Mouse (Mus musculus) testis, adult 2 months (tissue): ENCODE results near the gene Dlg2.

ENCODE experiments used
- CTCF ChIP-seq: fragments of 200-500 bp; IDR thresholded peaks from 2 replicates; pipeline ENCODE4 v1.5.1; 2012; ENCODE audit warnings: low read depth, mild to moderate bottlenecking, inconsistent platforms, low read length, moderate library complexity; ENCODE audit not compliant: control insufficient read depth, insufficient read depth, insufficient replicate concordance
- POLR2A ChIP-seq: fragments of 200-500 bp; IDR thresholded peaks from 2 replicates; pipeline ENCODE4 v1.6.1; 2012; ENCODE audit warnings: low read depth, mild to moderate bottlenecking, inconsistent platforms, low read length, moderate library complexity; ENCODE audit not compliant: control insufficient read depth

GRCm38 (mm10) chr7:92100847-92101246 is 1624.4 kb downstream of the Dlg2 start:
- TF ChIP-seq CTCF: no peak
- no peak for TF ChIP-seq POLR2A
